Mouse (Mus musculus) myocyte (in vitro differentiated cells): ENCODE measurements around the gene Usp29. TPM values are rescaled to one million over a fixed set of nuclear protein-coding genes. Genes with fewer than 3 reads are reported as not detected.
"Not testable (repeated sequence)": the region's sequence is repeated elsewhere in the genome, so short reads cannot be mapped to it uniquely, and the experiment has no call there.

Source experiments
- H3K27me3 ChIP-seq: one replicate; pipeline ENCODE4 v1.6.1; 2011; ENCODE audit not compliant: control insufficient read depth, insufficient read depth, insufficient read length
- H3K36me3 ChIP-seq: one replicate; pipeline ENCODE4 v1.6.1; 2011; ENCODE audit not compliant: control insufficient read depth, insufficient read depth
- H3K4me2 ChIP-seq: one replicate; pipeline ENCODE4 v1.6.1; 2011; ENCODE audit warnings: low read depth, control low read depth
- H3K4me3 ChIP-seq: one replicate; pipeline ENCODE4 v1.5.1; 2011; ENCODE audit warnings: mild to moderate bottlenecking, control low read depth, moderate library complexity
- H3K79me2 ChIP-seq: one replicate; pipeline ENCODE4 v1.6.1; 2011; ENCODE audit not compliant: control insufficient read depth, insufficient read depth
- H3ac ChIP-seq: one replicate; pipeline ENCODE4 v1.6.1; 2011; ENCODE audit not compliant: control insufficient read depth, insufficient read length
- CEBPB ChIP-seq: IDR thresholded peaks from 2 replicates; pipeline ENCODE4 v1.6.1; 2011; ENCODE audit warnings: mild to moderate bottlenecking, moderate library complexity; ENCODE audit not compliant: poor library complexity, insufficient read depth, severe bottlenecking
- E2F4 ChIP-seq: IDR thresholded peaks from one replicate; pipeline ENCODE4 v1.6.1; 2011; ENCODE audit warnings: mild to moderate bottlenecking, control low read depth, moderate library complexity; ENCODE audit not compliant: insufficient read depth
- MAX ChIP-seq: IDR thresholded peaks from one replicate; pipeline ENCODE4 v1.6.1; 2011; ENCODE audit warnings: low read depth, mild to moderate bottlenecking, control low read depth
- MYOD1 ChIP-seq, 3 experiments: IDR thresholded peaks; one replicate each; pipeline ENCODE4 v1.6.1; 2011; ENCODE audit warnings: control low read depth in 2 of 3, low read depth in 2 of 3, mild to moderate bottlenecking in 2 of 3, moderate library complexity in 1 of 3; ENCODE audit not compliant: insufficient read length in 2 of 3, control insufficient read depth in 1 of 3
- MYOG ChIP-seq, 3 experiments: IDR thresholded peaks; one replicate each; pipeline ENCODE4 v1.6.1; 2011; ENCODE audit warnings: control low read depth in 2 of 3, low read depth in 2 of 3, mild to moderate bottlenecking in 2 of 3; ENCODE audit not compliant: insufficient read length in 2 of 3, control insufficient read depth in 1 of 3, insufficient read depth in 1 of 3
- POLR2A ChIP-seq: IDR thresholded peaks from one replicate; pipeline ENCODE4 v1.6.1; 2011; ENCODE audit warnings: low read depth, mild to moderate bottlenecking, control low read depth, moderate library complexity; ENCODE audit not compliant: insufficient read length
- POLR2AphosphoS2 ChIP-seq: IDR thresholded peaks from one replicate; pipeline ENCODE4 v1.6.1; 2011; ENCODE audit warnings: low read depth, control low read depth; ENCODE audit not compliant: insufficient read length
- REST ChIP-seq: IDR thresholded peaks from one replicate; pipeline ENCODE4 v1.6.1; 2011; ENCODE audit warnings: mild to moderate bottlenecking, control low read depth, moderate library complexity; ENCODE audit not compliant: insufficient read depth, insufficient read length
- SRF ChIP-seq: IDR thresholded peaks from one replicate; pipeline ENCODE4 v1.6.1; 2011; ENCODE audit warnings: low read depth; ENCODE audit not compliant: control insufficient read depth, insufficient read length
- TCF12 ChIP-seq: IDR thresholded peaks from one replicate; pipeline ENCODE4 v1.6.1; 2011; ENCODE audit warnings: mild to moderate bottlenecking, control low read depth; ENCODE audit not compliant: poor library complexity, insufficient read depth, severe bottlenecking
- TCF3 ChIP-seq: IDR thresholded peaks from one replicate; pipeline ENCODE4 v1.6.1; 2011; ENCODE audit warnings: low read depth, control low read depth; ENCODE audit not compliant: insufficient read length
- USF1 ChIP-seq: IDR thresholded peaks from one replicate; pipeline ENCODE4 v1.6.1; 2011; ENCODE audit warnings: low read depth, mild to moderate bottlenecking, control low read depth, moderate library complexity
- polyA plus RNA-seq: library from polyadenylated mRNA; unstranded; fragments of >200 nt; fragmentation: generic; extraction: Trizol; gene quantifications from one replicate; pipeline ENCODE4 v1.2.1, GENCODE M21; 2012; ENCODE audit warnings: missing spikeins

Usp29 gene
- polyA plus RNA-seq, 1 experiment: 1.1 TPM

DNA sequence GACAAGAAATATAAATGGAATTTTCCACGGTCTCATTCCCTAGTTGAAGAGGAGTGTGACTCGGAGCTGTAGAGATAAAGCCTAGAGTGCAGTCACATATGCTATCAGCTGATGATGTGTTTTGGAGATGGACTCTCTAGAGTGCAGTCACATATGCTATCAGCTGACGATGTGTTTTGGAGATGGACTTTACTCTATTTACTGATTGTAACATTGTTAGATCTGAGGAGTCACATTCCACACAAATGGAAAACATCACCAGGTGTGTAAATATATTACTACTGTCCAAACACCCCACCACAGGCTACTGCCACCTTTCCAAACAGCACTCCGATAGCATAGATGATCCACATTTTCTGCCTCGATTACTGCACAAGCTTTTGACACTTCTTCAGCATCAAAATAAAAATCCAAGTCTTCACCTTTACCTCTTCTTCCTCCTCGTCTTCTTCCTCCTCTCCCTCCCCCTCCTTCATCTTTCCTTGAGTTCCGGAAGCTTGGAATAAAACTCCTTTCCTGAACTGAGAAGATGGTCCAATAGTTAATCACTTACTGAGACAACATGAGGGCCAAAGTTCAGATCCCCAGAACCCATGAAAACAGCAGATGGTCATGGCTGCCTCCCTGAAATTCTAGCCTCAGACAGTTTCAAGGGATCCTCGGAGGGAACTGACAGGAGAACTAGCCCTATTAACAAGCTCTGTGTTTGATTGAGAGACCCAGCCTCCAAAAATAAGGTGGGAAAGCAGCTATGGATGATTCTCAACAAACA lies 153.2 kb downstream of the Usp29 start:
- H3K4me3 ChIP-seq: no peak overlapping the region
- no peaks in the 10 kb centered on the region for H3K79me2 ChIP-seq
- H3K27me3 ChIP-seq: no peaks in the 10 kb centered on the region
- H3K36me3 ChIP-seq: no peaks in the 10 kb centered on the region
- TF ChIP-seq CEBPB (no peak), MYOD1 (IDR thresholded peaks at IDR 0.05; ENCODE audit: control insufficient read depth in 1 of 3, insufficient read length in 2 of 3, low read depth in 2 of 3) (no peak), MAX (no peak), REST (no peak), E2F4 (no peak), MYOG (IDR thresholded peaks at IDR 0.05; ENCODE audit: control insufficient read depth in 1 of 3, insufficient read depth in 1 of 3, insufficient read length in 2 of 3, low read depth in 2 of 3) (no peak), POLR2A (no peak), TCF3 (no peak), POLR2AphosphoS2 (no peak), SRF (no peak), USF1 (no peak), TCF12 (no peak)
- no peak overlapping the region for H3K4me2 ChIP-seq
- no peak overlapping the region for H3ac ChIP-seq

- no peaks in the 10 kb centered on the region for H3K27me3 ChIP-seq
- H3K4me2 ChIP-seq: no peak overlapping the region
- no peak overlapping the region for H3K4me3 ChIP-seq
- no peaks in the 10 kb centered on the region for H3K36me3 ChIP-seq
- no peaks in the 10 kb centered on the region for H3K79me2 ChIP-seq
- TF ChIP-seq TCF12: no peak
- TF ChIP-seq CEBPB: no peak
- no peak for TF ChIP-seq E2F4
- TF ChIP-seq TCF3: no peak
- TF ChIP-seq REST: no peak
- H3ac ChIP-seq: no peak overlapping the region
Measured at GRCm38 (mm10) chr7:6885416-6885815, 155.0 kb downstream of the Usp29 start.

DNA sequence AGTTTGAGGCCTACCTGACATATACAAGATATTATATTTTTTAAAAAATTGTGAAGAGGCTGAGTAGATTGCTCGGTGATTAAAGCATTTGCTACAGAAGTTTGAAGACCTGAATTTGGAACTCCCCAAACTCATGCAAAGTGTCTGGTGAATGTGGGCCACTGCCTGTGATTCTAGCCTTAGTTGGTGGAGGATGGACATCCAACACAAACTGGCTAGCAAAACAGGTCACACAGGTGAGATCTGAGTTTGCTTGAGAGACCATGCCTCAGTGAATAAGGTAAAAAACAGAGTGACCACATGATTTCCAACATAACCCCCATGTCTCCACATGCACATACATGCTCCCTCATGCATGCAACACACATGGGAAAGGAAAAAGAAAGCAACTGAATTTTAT lies 156.5 kb downstream of the Usp29 start:
- Histone ChIP-seq H3K36me3 (no peaks in the 10 kb centered on the region), H3K27me3 (no peaks in the 10 kb centered on the region), H3ac (no peak overlapping the region), H3K4me2 (no peak overlapping the region), H3K79me2 (no peaks in the 10 kb centered on the region), H3K4me3 (no peak overlapping the region)
- no peak for TF ChIP-seq TCF12
- TF ChIP-seq TCF3: no peak
- TF ChIP-seq E2F4: no peak
- no peak for TF ChIP-seq MYOG (IDR thresholded peaks at IDR 0.05; ENCODE audit: control insufficient read depth in 1 of 3, insufficient read depth in 1 of 3, insufficient read length in 2 of 3, low read depth in 2 of 3)
- TF ChIP-seq REST: no peak
- TF ChIP-seq POLR2A: no peak
- TF ChIP-seq MAX: no peak
- TF ChIP-seq USF1: no peak
- TF ChIP-seq CEBPB: no peak

DNA sequence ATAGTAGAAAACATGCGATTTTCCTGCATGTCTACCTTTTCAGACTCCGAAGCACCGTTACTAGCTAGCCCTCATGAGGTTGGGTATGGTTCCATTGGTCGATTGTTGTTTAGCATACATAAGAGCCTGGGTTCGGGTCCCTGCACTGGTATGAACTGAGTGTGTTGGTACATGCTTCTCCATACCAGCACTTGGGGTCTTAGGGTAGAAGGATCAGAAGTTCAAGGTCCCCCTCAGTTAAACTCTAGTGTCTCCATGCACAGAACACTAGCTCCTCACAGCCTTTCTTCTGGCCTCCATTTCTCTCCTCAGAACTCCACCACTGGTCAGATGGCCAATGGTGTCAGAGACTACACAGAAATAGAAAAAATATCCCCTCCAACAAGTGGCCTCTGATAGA lies 159.5 kb downstream of the Usp29 start:
- Histone ChIP-seq H3K4me2 (no peak overlapping the region), H3ac (no peak overlapping the region), H3K36me3 (no peaks in the 10 kb centered on the region), H3K27me3 (no peaks in the 10 kb centered on the region), H3K4me3 (no peak overlapping the region), H3K79me2 (no peaks in the 10 kb centered on the region)
- TF ChIP-seq CEBPB: no peak
- TF ChIP-seq MAX: no peak
- no peak for TF ChIP-seq POLR2A
- no peak for TF ChIP-seq SRF
- TF ChIP-seq TCF12: no peak
- TF ChIP-seq E2F4: no peak
- TF ChIP-seq REST: no peak
- TF ChIP-seq POLR2AphosphoS2: no peak
- no peak for TF ChIP-seq MYOD1 (IDR thresholded peaks at IDR 0.05; ENCODE audit: control insufficient read depth in 1 of 3, insufficient read length in 2 of 3, low read depth in 2 of 3)
- TF ChIP-seq MYOG (IDR thresholded peaks at IDR 0.05; ENCODE audit: control insufficient read depth in 1 of 3, insufficient read depth in 1 of 3, insufficient read length in 2 of 3, low read depth in 2 of 3): no peak
- no peak for TF ChIP-seq TCF3
- TF ChIP-seq USF1: no peak

GRCm38 (mm10) chr7:6891206-6891605 lies 160.8 kb downstream of the Usp29 start:
- H3K36me3 ChIP-seq: no peaks in the 10 kb centered on the region
- H3ac ChIP-seq: no peak overlapping the region
- TF ChIP-seq REST (no peak), POLR2AphosphoS2 (no peak), TCF3 (no peak), CEBPB (no peak), POLR2A (no peak), E2F4 (no peak), SRF (no peak), MYOG (IDR thresholded peaks at IDR 0.05; ENCODE audit: control insufficient read depth in 1 of 3, insufficient read depth in 1 of 3, insufficient read length in 2 of 3, low read depth in 2 of 3) (no peak), USF1 (no peak), TCF12 (no peak), MYOD1 (IDR thresholded peaks at IDR 0.05; ENCODE audit: control insufficient read depth in 1 of 3, insufficient read length in 2 of 3, low read depth in 2 of 3) (no peak), MAX (no peak)
- no peak overlapping the region for H3K4me3 ChIP-seq
- H3K4me2 ChIP-seq: no peak overlapping the region
- no peaks in the 10 kb centered on the region for H3K27me3 ChIP-seq
- no peaks in the 10 kb centered on the region for H3K79me2 ChIP-seq

DNA sequence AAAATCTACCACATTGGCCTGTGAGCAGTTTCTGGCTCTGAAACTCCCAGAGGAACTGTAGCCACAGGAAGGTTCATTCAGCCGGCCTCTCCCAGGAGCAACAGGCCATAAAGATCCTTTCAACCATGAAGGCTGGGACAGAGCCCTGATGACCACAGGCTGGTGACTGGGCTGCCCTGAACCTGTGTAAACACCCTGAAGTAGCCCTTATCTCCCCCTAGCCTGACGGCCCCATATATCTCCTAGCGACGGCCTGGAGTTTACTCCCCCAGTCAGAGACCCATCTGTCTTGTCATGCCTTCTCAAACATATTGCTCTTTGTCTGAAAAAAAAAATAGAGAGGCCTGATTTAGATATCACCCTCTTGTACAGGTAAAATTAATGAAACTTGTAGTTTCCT lies 166.6 kb downstream of the Usp29 start:
- not testable (repeated sequence) for H3ac ChIP-seq, H3K4me2 ChIP-seq, H3K27me3 ChIP-seq, H3K36me3 ChIP-seq, H3K79me2 ChIP-seq, H3K4me3 ChIP-seq
